Mouse (Mus musculus): Measurements from ENCODE around the gene March11.

March11 gene

GRCm38 (mm10) chr15:26337775-26338174 is 28.9 kb downstream of the March11 start:
- Histone ChIP-seq H3K27me3 (ENCODE audit: control insufficient read depth, insufficient read depth, low read length, poor library complexity, severe bottlenecking) (no peaks in the 10 kb centered on the region), H3K36me3 (ENCODE audit: control insufficient read depth, insufficient read depth, low read length, poor library complexity, severe bottlenecking) (no peaks in the 10 kb centered on the region)
- no peak for DNase-seq (ENCODE audit: low read depth, low spot score)

- Histone ChIP-seq H3K36me3 (ENCODE audit: control insufficient read depth, insufficient read depth, low read length, poor library complexity, severe bottlenecking) (no peaks in the 10 kb centered on the region), H3K27me3 (ENCODE audit: control insufficient read depth, insufficient read depth, low read length, poor library complexity, severe bottlenecking) (no peaks in the 10 kb centered on the region)
- DNase-seq (ENCODE audit: low read depth, low spot score): no peak
These were observed 29.5 kb downstream of the March11 start for GRCm38 (mm10) chr15:26338343-26338742.

- Histone ChIP-seq H3K27me3 (ENCODE audit: control insufficient read depth, insufficient read depth, low read length, poor library complexity, severe bottlenecking) (no peaks in the 10 kb centered on the region), H3K36me3 (ENCODE audit: control insufficient read depth, insufficient read depth, low read length, poor library complexity, severe bottlenecking) (no peaks in the 10 kb centered on the region)
- no peak for DNase-seq (ENCODE audit: low read depth, low spot score)
These were observed 31.6 kb downstream of the March11 start for GRCm38 (mm10) chr15:26340490-26340889.

- no peaks in the 10 kb centered on the region for H3K27me3 ChIP-seq (ENCODE audit: control insufficient read depth, insufficient read depth, low read length, poor library complexity, severe bottlenecking)
- H3K36me3 ChIP-seq (ENCODE audit: control insufficient read depth, insufficient read depth, low read length, poor library complexity, severe bottlenecking): no peaks in the 10 kb centered on the region
- no peak for DNase-seq (ENCODE audit: low read depth, low spot score)
These were observed 32.1 kb downstream of the March11 start for GRCm38 (mm10) chr15:26340966-26341365.

- no peak for DNase-seq (ENCODE audit: low read depth, low spot score)
- Histone ChIP-seq H3K36me3 (ENCODE audit: control insufficient read depth, insufficient read depth, low read length, poor library complexity, severe bottlenecking) (no peaks in the 10 kb centered on the region), H3K27me3 (ENCODE audit: control insufficient read depth, insufficient read depth, low read length, poor library complexity, severe bottlenecking) (no peaks in the 10 kb centered on the region)
These were observed 35.5 kb downstream of the March11 start for GRCm38 (mm10) chr15:26344329-26344728.

- DNase-seq (ENCODE audit: low read depth, low spot score): no peak
- no peaks in the 10 kb centered on the region for H3K27me3 ChIP-seq (ENCODE audit: control insufficient read depth, insufficient read depth, low read length, poor library complexity, severe bottlenecking)
- H3K36me3 ChIP-seq (ENCODE audit: control insufficient read depth, insufficient read depth, low read length, poor library complexity, severe bottlenecking): no peaks in the 10 kb centered on the region
These were observed 44.8 kb downstream of the March11 start for GRCm38 (mm10) chr15:26353656-26354055.

GRCm38 (mm10) chr15:26365344-26365743 is 56.5 kb downstream of the March11 start:
- no peaks in the 10 kb centered on the region for H3K36me3 ChIP-seq (ENCODE audit: control insufficient read depth, insufficient read depth, low read length, poor library complexity, severe bottlenecking)
- DNase-seq (ENCODE audit: low read depth, low spot score): no peak
- no peaks in the 10 kb centered on the region for H3K27me3 ChIP-seq (ENCODE audit: control insufficient read depth, insufficient read depth, low read length, poor library complexity, severe bottlenecking)

GRCm38 (mm10) chr15:26366511-26366910 is 57.7 kb downstream of the March11 start:
- H3K36me3 ChIP-seq (ENCODE audit: control insufficient read depth, insufficient read depth, low read length, poor library complexity, severe bottlenecking): no peaks in the 10 kb centered on the region
- no peak for DNase-seq (ENCODE audit: low read depth, low spot score)
- no peaks in the 10 kb centered on the region for H3K27me3 ChIP-seq (ENCODE audit: control insufficient read depth, insufficient read depth, low read length, poor library complexity, severe bottlenecking)

- Histone ChIP-seq H3K27me3 (ENCODE audit: control insufficient read depth, insufficient read depth, low read length, poor library complexity, severe bottlenecking) (no peaks in the 10 kb centered on the region), H3K36me3 (ENCODE audit: control insufficient read depth, insufficient read depth, low read length, poor library complexity, severe bottlenecking) (no peaks in the 10 kb centered on the region)
- DNase-seq (ENCODE audit: low read depth, low spot score): no peak
These were observed 64.9 kb downstream of the March11 start for GRCm38 (mm10) chr15:26373759-26374158.

- no peak for DNase-seq (ENCODE audit: low read depth, low spot score)
These were observed 65.4 kb downstream of the March11 start for GRCm38 (mm10) chr15:26374232-26374631.

GRCm38 (mm10) chr15:26374946-26375345 is 66.1 kb downstream of the March11 start:
- Histone ChIP-seq H3K36me3 (ENCODE audit: control insufficient read depth, insufficient read depth, low read length, poor library complexity, severe bottlenecking) (no peaks in the 10 kb centered on the region), H3K27me3 (ENCODE audit: control insufficient read depth, insufficient read depth, low read length, poor library complexity, severe bottlenecking) (no peaks in the 10 kb centered on the region)
- no peak for DNase-seq (ENCODE audit: low read depth, low spot score)

More at GRCm38 (mm10) chr15:26374232-26374631, 65.4 kb downstream of the March11 start:
- H3K27me3 ChIP-seq (ENCODE audit: control insufficient read depth, insufficient read depth, low read length, poor library complexity, severe bottlenecking): no peaks in the 10 kb centered on the region
- H3K36me3 ChIP-seq (ENCODE audit: control insufficient read depth, insufficient read depth, low read length, poor library complexity, severe bottlenecking): no peaks in the 10 kb centered on the region

- DNase-seq (ENCODE audit: low read depth, low spot score): no peak
- H3K36me3 ChIP-seq (ENCODE audit: control insufficient read depth, insufficient read depth, low read length, poor library complexity, severe bottlenecking): no peaks in the 10 kb centered on the region
- H3K27me3 ChIP-seq (ENCODE audit: control insufficient read depth, insufficient read depth, low read length, poor library complexity, severe bottlenecking): no peaks in the 10 kb centered on the region
These were observed 68.5 kb downstream of the March11 start for GRCm38 (mm10) chr15:26377355-26377754.

GRCm38 (mm10) chr15:26378879-26379278 is 70.0 kb downstream of the March11 start:
- Histone ChIP-seq H3K36me3 (ENCODE audit: control insufficient read depth, insufficient read depth, low read length, poor library complexity, severe bottlenecking) (no peaks in the 10 kb centered on the region), H3K27me3 (ENCODE audit: control insufficient read depth, insufficient read depth, low read length, poor library complexity, severe bottlenecking) (no peaks in the 10 kb centered on the region)
- DNase-seq (ENCODE audit: low read depth, low spot score): no peak

GRCm38 (mm10) chr15:26379831-26380230 is 71.0 kb downstream of the March11 start:
- Histone ChIP-seq H3K27me3 (ENCODE audit: control insufficient read depth, insufficient read depth, low read length, poor library complexity, severe bottlenecking) (no peaks in the 10 kb centered on the region), H3K36me3 (ENCODE audit: control insufficient read depth, insufficient read depth, low read length, poor library complexity, severe bottlenecking) (no peaks in the 10 kb centered on the region)
- DNase-seq (ENCODE audit: low read depth, low spot score): no peak

GRCm38 (mm10) chr15:26380844-26381243 is 72.0 kb downstream of the March11 start:
- DNase-seq (ENCODE audit: low read depth, low spot score): no peak
- H3K36me3 ChIP-seq (ENCODE audit: control insufficient read depth, insufficient read depth, low read length, poor library complexity, severe bottlenecking): no peaks in the 10 kb centered on the region

GRCm38 (mm10) chr15:26390001-26390400 is 81.2 kb downstream of the March11 start:
- Histone ChIP-seq H3K36me3 (ENCODE audit: control insufficient read depth, insufficient read depth, low read length, poor library complexity, severe bottlenecking) (no peaks in the 10 kb centered on the region), H3K27me3 (ENCODE audit: control insufficient read depth, insufficient read depth, low read length, poor library complexity, severe bottlenecking) (no peaks in the 10 kb centered on the region)
- no peak for DNase-seq (ENCODE audit: low read depth, low spot score)

More at GRCm38 (mm10) chr15:26380844-26381243, 72.0 kb downstream of the March11 start:
- no peaks in the 10 kb centered on the region for H3K27me3 ChIP-seq (ENCODE audit: control insufficient read depth, insufficient read depth, low read length, poor library complexity, severe bottlenecking)

Data from splenic B cell, adult 2 months (primary cell).